Mouse (Mus musculus) adrenal gland, postnatal 36 days (tissue): ENCODE results near the gene Fam222a. TPM values are rescaled to one million over a fixed set of nuclear protein-coding genes. Genes with fewer than 3 reads are reported as not detected.
A peak's percentile ranks its signal among the peaks of the same experiment; 100 is the strongest.

Experiments
- DNase-seq, 2 experiments: peaks; one replicate each; pipeline ENCODE4 v3.0.0; 2021; ENCODE audit warnings: mixed read lengths in 1 of 2
- total RNA-seq, 2 experiments: library from RNA; stranded (reverse); gene quantifications; 2 replicates each; pipeline ENCODE4 v1.2.3; 2021

The Fam222a gene
- total RNA-seq, 2 experiments from 2014 or later, result 52.1 to 118 TPM

DNA sequence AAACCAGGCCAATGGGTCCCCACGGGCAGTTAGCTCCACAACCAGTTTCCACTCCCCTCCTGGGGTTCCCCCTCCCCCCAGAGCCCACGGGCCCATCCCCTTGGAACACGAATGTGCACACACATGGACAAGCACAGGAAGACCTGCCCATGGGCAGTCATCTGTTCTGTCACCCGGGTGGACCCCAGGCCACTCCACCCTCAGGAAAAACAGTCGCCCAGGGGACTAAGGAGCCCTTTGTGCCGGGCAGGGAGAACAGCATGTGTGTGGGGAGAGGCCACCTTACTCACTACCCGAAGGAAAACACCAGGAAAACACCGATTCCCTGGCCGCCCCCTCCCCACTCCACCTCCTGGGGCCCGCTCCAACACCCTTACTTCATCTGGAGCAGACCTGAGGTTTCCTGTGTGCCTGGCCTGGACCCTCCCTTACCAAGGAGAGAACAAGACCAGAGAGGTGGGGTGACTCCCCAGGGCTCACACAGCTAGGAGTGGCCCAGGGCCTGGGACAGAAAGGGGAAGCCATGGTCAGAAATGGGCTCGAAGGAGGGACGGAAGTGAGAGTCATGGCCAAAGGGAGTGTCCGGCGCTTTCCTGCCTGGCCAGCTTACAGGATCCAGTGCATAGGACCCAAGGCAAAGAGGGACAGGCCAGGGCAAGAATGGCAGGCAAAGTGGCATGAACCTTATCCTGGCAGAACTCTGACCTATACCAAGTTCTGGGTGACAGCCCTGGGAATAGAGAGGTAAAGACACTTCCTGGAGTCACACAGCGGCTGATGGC, 86.0 kb downstream of the Fam222a start:
- DNase-seq, result peak in 1 of 2 experiments; percentile 20

DNA sequence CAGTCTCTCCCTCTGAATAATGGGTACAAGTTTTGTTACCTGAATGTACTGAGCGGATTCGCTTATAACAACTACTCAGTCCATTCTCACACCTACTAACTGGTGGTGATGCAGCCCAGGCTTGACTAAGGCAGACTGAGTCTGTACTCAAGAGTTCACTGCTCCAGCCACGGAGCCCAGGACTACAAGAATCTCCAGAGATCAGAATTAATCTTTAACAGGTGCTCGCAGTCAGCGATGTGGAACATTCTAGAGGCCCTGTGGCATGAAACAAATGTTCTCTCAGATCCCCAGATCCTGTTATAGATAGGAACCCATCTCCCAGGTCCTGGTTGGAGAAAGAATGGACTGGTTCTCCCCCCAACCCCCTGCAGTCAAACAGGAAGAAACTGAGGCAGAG, 87.9 kb downstream of the Fam222a start:
- DNase-seq, result no peak

DNA sequence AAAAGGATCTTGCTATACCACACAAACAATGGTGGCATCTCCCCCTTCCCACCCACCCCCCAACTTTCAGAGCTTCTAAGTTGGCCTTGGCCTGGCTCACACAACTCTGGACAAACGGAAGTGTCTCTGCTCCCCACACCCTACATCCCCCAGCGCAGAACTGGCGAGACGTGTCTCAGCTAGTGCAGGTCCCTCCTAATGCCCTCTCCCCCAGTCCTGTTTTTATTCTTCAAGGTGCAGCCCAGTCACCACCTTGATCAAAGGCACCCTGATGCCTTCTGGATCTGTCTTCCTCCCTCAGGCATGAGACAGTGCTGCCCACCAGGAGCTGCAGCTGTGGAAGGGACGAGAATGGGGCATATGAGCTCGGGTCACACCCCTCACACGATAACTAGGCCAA, 88.5 kb downstream of the Fam222a start:
- DNase-seq, result no peak

DNA sequence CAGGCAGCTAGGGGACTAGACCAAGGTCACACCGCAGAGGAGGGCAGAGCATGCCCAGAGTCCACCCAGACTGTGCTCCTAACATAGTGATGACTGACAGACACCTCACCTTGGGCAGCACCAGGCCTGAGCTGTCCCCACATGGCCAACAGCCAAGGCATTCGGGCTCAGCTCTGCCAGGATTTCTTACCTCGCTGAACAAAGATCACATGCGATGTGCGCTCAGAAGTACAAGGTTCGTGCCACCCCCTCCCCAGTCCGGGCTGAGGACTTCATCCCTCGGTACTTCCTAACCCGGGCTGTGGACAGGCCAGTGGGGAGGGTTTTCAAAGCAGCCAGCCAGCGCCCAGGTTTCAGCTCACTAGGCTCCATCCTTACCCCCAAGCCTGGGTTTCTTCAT, 89.6 kb downstream of the Fam222a start:
- DNase-seq, result peak; percentile 40 to 53

DNA sequence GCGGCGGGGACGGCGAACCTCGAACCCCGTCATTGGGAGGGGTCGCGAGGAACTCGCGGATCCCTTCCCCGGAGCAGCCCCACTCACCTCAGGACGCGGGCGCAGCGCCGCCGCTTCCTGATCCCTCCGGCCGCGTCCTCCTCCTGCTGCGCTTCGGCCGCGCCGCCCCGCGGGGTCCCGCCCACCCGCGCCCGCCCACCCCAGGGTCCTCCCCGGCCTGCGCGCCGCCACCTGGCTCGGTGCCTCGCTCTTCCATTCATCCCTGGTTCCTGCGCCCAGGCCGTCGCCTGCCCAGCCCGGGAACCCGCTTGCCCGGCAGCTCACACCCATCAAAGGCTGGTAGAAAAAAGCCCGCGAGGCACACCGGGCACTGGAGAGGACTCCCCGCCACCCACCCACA, 90.4 kb downstream of the Fam222a start, which contains the start of gene Trpv4:
Gene Trpv4 (minus strand): TSS at position 167 of the 400 bp plus-strand sequence.
- peak; percentile 39 for DNase-seq

DNA sequence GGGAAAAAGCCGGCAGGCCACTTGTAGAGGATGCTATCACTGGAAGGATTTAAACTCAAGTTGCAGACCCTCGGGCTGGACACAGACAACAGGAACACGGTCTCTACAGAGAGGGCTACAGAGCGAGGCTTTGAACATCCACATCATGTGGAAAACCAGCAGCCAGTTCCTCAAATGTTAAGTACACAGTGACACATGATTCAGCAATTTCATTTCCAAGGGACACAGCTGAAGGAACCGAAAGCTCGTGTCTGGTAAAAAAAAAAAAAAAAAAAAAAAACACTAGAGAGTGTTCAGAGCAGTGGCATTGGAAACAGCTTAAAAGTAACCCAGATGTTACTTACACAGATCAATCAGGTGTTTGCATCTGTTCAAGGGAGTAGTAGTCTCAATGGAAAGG, 93.2 kb downstream of the Fam222a start:
- DNase-seq, result no peak

Other genes with a start within 250 kb of the Fam222a start
- gene Kctd10, start 187.5 kb upstream of the Fam222a start, total RNA-seq, result 10 to 100 TPM; 62.7 to 71.9 TPM
- 10 to 100 TPM; 60.3 to 79.0 TPM for gene Ube3b, start 187.4 kb upstream of the Fam222a start, total RNA-seq
- 10 to 100 TPM; 20.4 to 21.6 TPM for gene Mmab, start 124.0 kb upstream of the Fam222a start, total RNA-seq
- gene Mvk, start 123.7 kb upstream of the Fam222a start, total RNA-seq, result 10 to 100 TPM; 35.9 to 40.7 TPM
- 1 to 10 TPM; 1.5 to 2.7 TPM for gene Trpv4, start 90.4 kb downstream of the Fam222a start, total RNA-seq
- 10 to 100 TPM; 50.8 to 60.5 TPM for gene Gltp, start 123.0 kb downstream of the Fam222a start, total RNA-seq
- gene Tchp, start 139.7 kb downstream of the Fam222a start, total RNA-seq, result 1 to 10 TPM; 7.6 to 8.9 TPM
- 10 to 100 TPM; 68.6 to 91.4 TPM for gene Ankrd13a, start 206.7 kb downstream of the Fam222a start, total RNA-seq
- 10 to 100 TPM; 35.3 to 36.6 TPM for gene Git2, start 207.5 kb downstream of the Fam222a start, total RNA-seq